13 mouse cellular contexts compared by ENCODE assay signal in genomic region chr11:46205639-46206409, GRCm38 (mm10). TPM values are rescaled to one million over a fixed set of nuclear protein-coding genes. Genes with fewer than 3 reads are reported as not detected.
DNase-seq lines count a peak whose midpoint lies in the region; ATAC-seq and TF ChIP-seq lines count a peak whose summit lies in the region.
"Had no signal": no experiment of that assay in that cellular context is flagged by ENCODE, and none has a peak within 500 bp of the region (broad histone marks: within the 10 kb centered on the region; RNA-seq: fewer than 3 reads in every experiment).

No protein-coding gene starts in this region.

- H3K4me1 ChIP-seq in heart, embryonic 14.5 days (ENCODE audit: control insufficient read depth in 2 of 2, insufficient read depth in 2 of 2, low read length in 2 of 2): peaks cover 39 to 47% of the 10 kb centered on the region in 2 experiments
- peaks cover 37% of the 10 kb centered on the region for H3K4me1 ChIP-seq in embryonic facial prominence, embryonic 10.5 days
- no peaks in the 10 kb centered on the region for H3K4me1 ChIP-seq in small intestine, adult 2 months (ENCODE audit: control insufficient read depth, insufficient read depth, insufficient read length, low read length)
- H3K4me1 ChIP-seq: neural tube, embryonic 15.5 days had no signal

- peak overlapping the region; percentile 25 to 71 for H3K27ac ChIP-seq in heart, embryonic 14.5 days (replicated peaks in 1 of 2; ENCODE audit: control insufficient read depth in 1 of 2, insufficient read depth in 1 of 2, low read depth in 2 of 2, low read length in 2 of 2)
- H3K27ac ChIP-seq in left cerebral cortex, adult 2 months: peak overlapping the region; percentile 6; the same call in 1 of the 2 replicates
- peak overlapping the region; percentile 51; the same call in 1 of the 2 replicates for H3K27ac ChIP-seq in embryonic facial prominence, embryonic 10.5 days (replicated peaks)
- H3K27ac ChIP-seq in small intestine, adult 2 months (ENCODE audit: insufficient read depth, low read depth, low read length): peak overlapping the region; percentile 56
- H3K27ac ChIP-seq: gastrocnemius, adult 2 months; neural tube, embryonic 15.5 days had no signal

- WGBS in heart, embryonic 14.5 days: 15% methylated on average over 17 of the region's 17 CpGs
- 62% methylated on average over 17 of the region's 17 CpGs for WGBS in embryonic facial prominence, embryonic 10.5 days
- WGBS in small intestine, adult 2 months: 62% methylated on average over 17 of the region's 17 CpGs

- no peak overlapping the region for H3K4me3 ChIP-seq in heart, embryonic 14.5 days (ENCODE audit: control insufficient read depth in 1 of 2, insufficient read depth in 1 of 2, low read depth in 1 of 2, low read length in 2 of 2)
- no peak overlapping the region for H3K4me3 ChIP-seq in left cerebral cortex, adult 2 months
- H3K4me3 ChIP-seq in embryonic facial prominence, embryonic 10.5 days: no peak overlapping the region
- no peak overlapping the region for H3K4me3 ChIP-seq in small intestine, adult 2 months (ENCODE audit: low read depth, low read length)
- H3K4me3 ChIP-seq: gastrocnemius, adult 2 months; neural tube, embryonic 15.5 days had no signal

- ATAC-seq in heart, embryonic 14.5 days (ENCODE audit: insufficient number of reproducible peaks, insufficient read depth, low FRiP score, low read depth): no peak
- ATAC-seq in inflammation-experienced regulatory T-cells, adult 6 months: no peak

- H3K36me3 ChIP-seq in heart, embryonic 14.5 days (ENCODE audit: control insufficient read depth, insufficient read depth, low read length): no peaks in the 10 kb centered on the region
- H3K36me3 ChIP-seq in embryonic facial prominence, embryonic 10.5 days (replicated peaks): peaks cover 17% of the 10 kb centered on the region; the same call in 1 of the 2 replicates
- H3K36me3 ChIP-seq in small intestine, adult 2 months (ENCODE audit: control insufficient read depth, insufficient read depth, low read length): no peaks in the 10 kb centered on the region

- no peak for TF ChIP-seq CTCF in left cerebral cortex, adult 2 months (IDR thresholded peaks at IDR 0.05)
- TF ChIP-seq CTCF in small intestine, adult 2 months (IDR thresholded peaks at IDR 0.05; ENCODE audit: extremely low read depth, insufficient read length, insufficient replicate concordance, low read depth, low read length): no peak

- no peak for TF ChIP-seq POLR2A in small intestine, adult 2 months (IDR thresholded peaks at IDR 0.05; ENCODE audit: low read depth, low read length)

- intact Hi-C loops in left cerebral cortex, adult 2 months (cut with DNase I): no loop called here
- intact Hi-C loops in left cerebral cortex, postnatal 10 days (cut with DNase I): no loop called here

- no peak overlapping the region for H3K9ac ChIP-seq in heart, embryonic 14.5 days (ENCODE audit: low read length)
- H3K9ac ChIP-seq: neural tube, embryonic 15.5 days had no signal

- H3K27me3 ChIP-seq in heart, embryonic 14.5 days (ENCODE audit: control insufficient read depth, insufficient read depth, low read length): no peaks in the 10 kb centered on the region
- no peaks in the 10 kb centered on the region for H3K27me3 ChIP-seq in embryonic facial prominence, embryonic 10.5 days (replicated peaks; ENCODE audit: low read depth, poor library complexity, severe bottlenecking)
- H3K27me3 ChIP-seq in small intestine, adult 2 months (ENCODE audit: control insufficient read depth, insufficient read depth, low read length): no peaks in the 10 kb centered on the region
- H3K27me3 ChIP-seq: neural tube, embryonic 15.5 days had no signal

- peak overlapping the region; percentile 23; the same call in 1 of the 2 replicates for H3K4me2 ChIP-seq in heart, embryonic 14.5 days (ENCODE audit: low read length)
- H3K4me2 ChIP-seq: neural tube, embryonic 15.5 days had no signal

- no peak for DNase-seq in heart, adult 9 months (ENCODE audit: low spot score in 2 of 2)
- no peak for DNase-seq in left cerebral cortex, adult 2 months (ENCODE audit: extremely low spot score in 1 of 2, low spot score in 2 of 2)
- DNase-seq in left cerebral cortex, postnatal 10 days (ENCODE audit: extremely low spot score in 1 of 2, low spot score in 2 of 2): no peak
- no peak for DNase-seq in embryonic facial prominence, embryonic 10.5 days (ENCODE audit: low spot score)
- no peak for DNase-seq in cerebellum, postnatal 25 days
- DNase-seq: cerebellum, postnatal 14 days; gastrocnemius, adult 2 months; right cerebral cortex, postnatal 14 days had no signal

- H3K9me3 ChIP-seq in heart, embryonic 14.5 days (ENCODE audit: control insufficient read depth, low read length): no peaks in the 10 kb centered on the region
- H3K9me3 ChIP-seq in embryonic facial prominence, embryonic 10.5 days: no peaks in the 10 kb centered on the region
- H3K9me3 ChIP-seq: neural tube, embryonic 15.5 days had no signal

RNA-seq across cellular contexts. Expression of gene Fndc9, which starts 29.5 kb away (rescaled TPM):
- polyA plus RNA-seq in heart, embryonic 14.5 days (2014; fragmentation: Nextera tagmentation; extraction: Ambion mirVana): 0.08 and 0.13 TPM in 2 replicates
- total RNA-seq in left cerebral cortex, adult 2 months (2021): 1 to 10 TPM; 4.9 to 5.2 TPM
- total RNA-seq in left cerebral cortex, postnatal 10 days (2021): 10 to 100 TPM in 1 of 2 experiments, 1 to 10 TPM in 1; 9.6 to 10.0 TPM
- polyA plus RNA-seq in embryonic facial prominence, embryonic 10.5 days (2016; fragmentation: Nextera tagmentation; extraction: Ambion mirVana): 0.26 and 0.29 TPM in 2 replicates
- polyA plus RNA-seq in small intestine, adult 2 months (2012; rRNA removed): not detected in 2 replicates
- polyA plus RNA-seq in inflammation-experienced regulatory T-cells, adult 6 months (2017; shearing (Covaris generic)): 1 to 10 TPM in 1 of 3 experiments, under 1 TPM in 2; 0.57 to 1.5 (median 0.77) TPM
- total RNA-seq: gastrocnemius, adult 2 months; megakaryocyte progenitor cell, adult 5-6 weeks had no signal

RNA-seq across cellular contexts. Expression of gene Nipal4, which starts 39.5 kb away (rescaled TPM):
- 9.5 and 11.0 TPM in 2 replicates for polyA plus RNA-seq in heart, embryonic 14.5 days (2014; fragmentation: Nextera tagmentation; extraction: Ambion mirVana)
- total RNA-seq in left cerebral cortex, adult 2 months (2021): 1 to 10 TPM; 1.2 to 1.4 TPM
- total RNA-seq in left cerebral cortex, postnatal 10 days (2021): 1 to 10 TPM in 1 of 2 experiments, under 1 TPM in 1; 0.53 to 1.3 TPM
- 0.29 and 0.71 TPM in 2 replicates for polyA plus RNA-seq in embryonic facial prominence, embryonic 10.5 days (2016; fragmentation: Nextera tagmentation; extraction: Ambion mirVana)
- 0.49 and 0.89 TPM in 2 replicates for polyA plus RNA-seq in small intestine, adult 2 months (2012; rRNA removed)
- polyA plus RNA-seq in inflammation-experienced regulatory T-cells, adult 6 months (2017; shearing (Covaris generic)): under 1 TPM in 2 of 3 experiments, not detected in 1; 0.26 to 0.74 TPM
- total RNA-seq: gastrocnemius, adult 2 months; megakaryocyte progenitor cell, adult 5-6 weeks had no signal

Comparison
In these comparisons a context has a peak if more than half of its experiments do, and no peak if none do; other contexts are left out.
1. H3K27ac ChIP-seq: peak in every context shown above with its lines; median percentile 56 in small intestine, adult 2 months; 51 in embryonic facial prominence, embryonic 10.5 days; 48 in heart, embryonic 14.5 days; 6 in left cerebral cortex, adult 2 months.